Mouse (Mus musculus): ENCODE data around the gene Svop. TPM values are rescaled to one million over a fixed set of nuclear protein-coding genes. Genes with fewer than 3 reads are reported as not detected.

Gene Svop
- polyA plus RNA-seq, 1 experiment, result 81.5 TPM

DNA sequence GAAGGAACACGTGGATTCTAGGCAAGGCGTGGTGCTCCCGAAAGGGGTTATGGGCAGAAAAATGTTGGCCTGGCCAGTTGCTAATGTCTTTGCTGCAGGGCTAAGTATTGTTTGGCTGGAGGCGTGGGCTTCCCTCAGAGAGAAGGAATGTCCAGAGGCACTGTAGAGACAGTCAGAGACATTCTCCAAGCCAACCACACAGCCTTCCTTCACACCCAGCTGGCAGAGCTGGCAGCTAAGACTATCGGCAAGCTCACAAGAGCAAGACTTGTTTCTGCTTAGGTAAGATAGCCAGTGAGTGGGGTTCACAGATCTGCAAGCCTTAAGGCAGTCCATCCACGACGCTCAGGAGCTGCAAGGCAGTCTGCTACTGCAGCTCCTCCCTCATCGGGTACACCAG is 114.1 kb downstream of the Svop start:
- DNase-seq (ENCODE audit: low read depth), result no peak
- TF ChIP-seq CTCF (IDR thresholded peaks at IDR 0.05; ENCODE audit: borderline replicate concordance, extremely low read depth, insufficient read depth, insufficient read length) (no peak), POLR2A (IDR thresholded peaks at IDR 0.05; ENCODE audit: borderline replicate concordance, extremely low read depth, insufficient read depth, insufficient read length, poor library complexity, severe bottlenecking) (no peak)

Other genes starting within 250 kb of the Svop start
- 136 and 202 TPM in 2 replicates for gene Coro1c, start 182.8 kb downstream of the Svop start, polyA plus RNA-seq (2012; rRNA removed)
- gene Ssh1, start 97.7 kb downstream of the Svop start, polyA plus RNA-seq (2012; rRNA removed), result 12.2 and 19.2 TPM in 2 replicates
- gene Dao, start 87.9 kb downstream of the Svop start, polyA plus RNA-seq (2012; rRNA removed), result not detected in 2 replicates
- gene Usp30, start 26.1 kb downstream of the Svop start, polyA plus RNA-seq (2012; rRNA removed), result 40.0 and 41.6 TPM in 2 replicates
- gene Alkbh2, start 36.6 kb upstream of the Svop start, polyA plus RNA-seq (2012; rRNA removed), result 7.9 and 14.0 TPM in 2 replicates
- 8.8 and 16.4 TPM in 2 replicates for gene Ung, start 38.8 kb upstream of the Svop start, polyA plus RNA-seq (2012; rRNA removed)
- 2.4 and 5.3 TPM in 2 replicates for gene Acacb, start 55.0 kb upstream of the Svop start, polyA plus RNA-seq (2012; rRNA removed)
- 0.68 and 1.1 TPM in 2 replicates for gene Foxn4, start 182.2 kb upstream of the Svop start, polyA plus RNA-seq (2012; rRNA removed)
- gene Myo1h, start 197.6 kb upstream of the Svop start, polyA plus RNA-seq (2012; rRNA removed), result 0.37 and 0.47 TPM in 2 replicates